Mouse (Mus musculus) heart, adult 2 months (tissue): ENCODE measurements around the gene Ctf2.

Experiments
- CTCF ChIP-seq: fragments of 200-600 bp; IDR thresholded peaks from 2 replicates; pipeline ENCODE4 v1.8.1; 2022; ENCODE audit warnings: antibody characterized with exemption, mild to moderate bottlenecking, moderate library complexity
- EP300 ChIP-seq: fragments of 200-500 bp; IDR thresholded peaks from 2 replicates; pipeline ENCODE4 v1.6.1; 2011; ENCODE audit warnings: low read depth, low read length, control low read depth; ENCODE audit not compliant: insufficient read depth

DNA sequence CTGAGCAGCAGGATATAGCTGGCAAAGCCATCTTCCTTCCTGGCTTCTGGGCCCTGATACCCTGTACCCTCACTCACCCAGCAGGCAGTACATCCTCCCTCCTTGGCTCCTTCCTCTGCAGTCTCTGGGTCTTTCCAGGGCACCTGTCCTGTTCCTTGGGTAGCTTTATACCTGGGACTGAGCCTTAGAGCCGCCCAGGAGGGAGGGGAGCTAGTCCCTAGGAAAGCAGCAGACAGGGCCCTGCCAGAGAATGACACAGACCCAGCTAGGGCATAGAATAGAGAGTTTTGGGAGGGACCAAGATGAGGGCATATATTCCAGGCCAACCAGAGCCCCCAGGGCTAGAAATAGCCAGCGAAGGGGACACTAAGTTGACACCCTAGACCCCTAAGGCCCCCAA, 6.5 kb downstream of the Ctf2 start:
- TF ChIP-seq CTCF (no peak), EP300 (no peak)
